In genomic region chr6:120683351-120683750, GRCm38 (mm10) we compare ENCODE assay signal across 11 mouse cellular contexts.
"Had no signal": no experiment of that assay in that cellular context is flagged by ENCODE, and none has a peak within 500 bp of the region (broad histone marks: within the 10 kb centered on the region; RNA-seq: fewer than 3 reads in every experiment).

No protein-coding gene starts in this region.

- H3K36me3 ChIP-seq: intestine, embryonic 15.5 days; limb, embryonic 15.5 days; midbrain, embryonic 10.5 days; midbrain, embryonic 15.5 days; neural tube, embryonic 13.5 days had no signal

- H3K9me3 ChIP-seq: intestine, embryonic 15.5 days; limb, embryonic 15.5 days; midbrain, embryonic 10.5 days; midbrain, embryonic 15.5 days; neural tube, embryonic 13.5 days had no signal

- H3K9ac ChIP-seq: intestine, embryonic 15.5 days; limb, embryonic 15.5 days; midbrain, embryonic 15.5 days; neural tube, embryonic 13.5 days had no signal

- ATAC-seq: intestine, embryonic 15.5 days; midbrain, embryonic 15.5 days had no signal

- H3K27ac ChIP-seq: intestine, embryonic 15.5 days; limb, embryonic 15.5 days; midbrain, embryonic 10.5 days; midbrain, embryonic 15.5 days; neural tube, embryonic 13.5 days; stomach, postnatal 0 days had no signal

- H3K27me3 ChIP-seq: intestine, embryonic 15.5 days; limb, embryonic 15.5 days; midbrain, embryonic 15.5 days; neural tube, embryonic 13.5 days had no signal

- H3K4me2 ChIP-seq: intestine, embryonic 15.5 days; limb, embryonic 15.5 days; midbrain, embryonic 15.5 days; neural tube, embryonic 13.5 days had no signal

- H3K4me1 ChIP-seq: intestine, embryonic 15.5 days; limb, embryonic 15.5 days; midbrain, embryonic 10.5 days; midbrain, embryonic 15.5 days; neural tube, embryonic 13.5 days had no signal

- DNase-seq: kidney, adult 2 months; kidney, postnatal 25 days; lung, adult 18-20 months; lung, postnatal 36 days; right cerebral cortex, postnatal 25 days had no signal

- H3K4me3 ChIP-seq: intestine, embryonic 15.5 days; limb, embryonic 15.5 days; midbrain, embryonic 10.5 days; midbrain, embryonic 15.5 days; neural tube, embryonic 13.5 days had no signal
